Mouse (Mus musculus): ENCODE measurements around the gene Hoxa6.
A peak's percentile ranks its signal among the peaks of the same experiment; 100 is the strongest.

The Hoxa6 gene

GRCm38 (mm10) chr6:52161336-52162092 is 47.0 kb downstream of the Hoxa6 start:
- DNase-seq: no peak

GRCm38 (mm10) chr6:52160511-52161335 is 47.8 kb downstream of the Hoxa6 start:
- DNase-seq: peak; percentile 73

DNA sequence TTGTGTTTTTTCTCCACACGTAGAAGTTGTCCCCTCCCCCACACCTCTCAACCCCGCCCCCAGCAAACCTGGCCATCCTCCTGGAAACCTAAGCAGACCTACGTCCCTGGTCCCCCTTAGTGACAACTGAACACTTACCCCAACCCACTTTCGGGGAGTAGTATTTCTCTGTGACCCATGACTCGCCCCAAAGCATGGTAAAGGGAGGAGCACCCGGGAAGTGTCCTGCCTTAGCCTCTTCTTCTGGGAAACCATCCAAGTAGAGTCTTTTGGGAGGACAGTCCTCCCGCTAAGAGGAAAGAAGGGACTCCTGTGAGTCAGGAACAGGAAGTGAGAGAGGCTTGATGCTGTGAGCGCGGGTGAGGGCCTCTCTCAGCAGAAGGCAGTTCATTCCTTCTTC is 48.5 kb downstream of the Hoxa6 start:
- peak; percentile 38 for DNase-seq

DNA sequence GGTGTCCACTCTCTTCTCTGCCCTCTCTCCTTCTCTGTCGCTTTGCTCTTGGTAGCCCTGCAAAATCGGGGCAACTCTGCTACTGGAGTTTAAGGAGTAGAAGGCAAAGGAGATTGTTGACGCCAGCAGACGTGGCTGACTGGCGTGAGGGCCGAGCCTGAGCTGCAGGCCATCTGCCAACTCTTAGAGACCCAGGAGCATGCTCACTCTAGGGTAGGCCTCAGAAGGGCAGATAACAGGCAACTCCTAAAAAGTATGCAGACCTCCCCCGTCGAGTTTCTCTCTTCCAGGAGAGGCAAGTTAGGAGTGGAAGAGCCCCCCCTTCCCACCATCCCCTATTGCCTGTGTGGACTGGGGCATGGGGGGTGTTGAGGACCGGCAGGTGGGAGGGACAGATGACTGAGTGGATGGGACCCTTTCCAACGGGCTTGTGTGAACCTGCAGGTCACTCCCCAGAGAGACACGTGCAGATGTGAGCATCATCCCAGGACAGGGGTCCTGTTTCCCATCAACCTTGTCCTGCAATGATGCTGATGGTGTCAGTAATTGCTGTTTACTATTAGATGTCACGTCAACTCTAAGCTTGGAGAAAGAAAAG is 49.3 kb downstream of the Hoxa6 start:
- peak; percentile 62 for DNase-seq

GRCm38 (mm10) chr6:52158276-52159051 is 50.1 kb downstream of the Hoxa6 start, which contains the start of gene Hoxa1:
Hoxa1 (minus strand) TSS chr6:52158317.
- peak; percentile 90 for DNase-seq

DNA sequence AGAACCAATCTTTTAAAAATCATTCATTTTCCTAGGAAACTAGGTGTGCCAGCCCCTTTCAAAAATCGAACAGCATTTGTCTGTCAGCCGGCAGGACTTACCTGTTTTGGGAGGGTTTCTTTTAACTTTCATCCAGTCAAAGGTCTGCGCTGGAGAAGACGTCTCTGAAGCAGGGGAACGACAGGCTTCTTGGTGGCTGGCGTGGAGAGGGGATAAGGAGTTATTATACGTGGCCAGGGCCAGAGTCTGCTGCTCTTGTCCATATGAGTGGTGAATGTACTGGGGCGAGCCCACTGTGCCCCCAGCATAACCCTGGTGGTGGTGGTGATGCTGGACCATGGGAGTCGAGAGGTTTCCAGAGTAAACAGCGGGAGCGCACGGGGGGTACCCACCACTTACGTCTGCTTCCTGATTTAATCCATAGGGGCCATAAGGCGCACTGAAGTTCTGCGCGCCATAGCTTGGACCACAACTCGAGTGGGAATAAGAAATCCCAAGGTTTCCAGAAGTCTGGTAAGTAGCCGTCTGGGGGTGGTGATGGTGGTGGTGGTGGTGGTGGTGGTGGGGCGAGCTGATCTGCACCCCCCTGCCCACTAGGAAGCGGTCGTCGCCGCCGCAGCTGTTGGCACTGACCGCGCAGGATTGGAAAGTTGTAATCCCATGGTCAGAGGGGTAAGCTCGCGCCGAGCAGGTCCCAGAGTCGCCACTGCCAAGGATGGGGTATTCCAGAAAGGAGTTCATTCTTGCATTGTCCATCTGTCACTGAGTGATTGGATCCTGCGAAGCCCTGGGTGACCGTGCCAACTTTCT is 50.9 kb downstream of the Hoxa6 start:
- DNase-seq: no peak

GRCm38 (mm10) chr6:52156551-52157200 is 51.8 kb downstream of the Hoxa6 start:
- DNase-seq: no peak
